Mouse (Mus musculus) ES-E14 (cell line): ENCODE results near the gene Tor1aip1.

Experiments
- CHD2 ChIP-seq: IDR thresholded peaks from 2 replicates; pipeline ENCODE4 v1.6.1; 2014; ENCODE audit warnings: mild to moderate bottlenecking, low read depth, low read length, inconsistent platforms
- HCFC1 ChIP-seq: IDR thresholded peaks from 2 replicates; pipeline ENCODE4 v1.6.1; 2012; ENCODE audit warnings: low read length, inconsistent platforms, borderline replicate concordance; ENCODE audit not compliant: insufficient read depth
- MAFK ChIP-seq: IDR thresholded peaks from 2 replicates; pipeline ENCODE4 v1.6.1; 2014; ENCODE audit warnings: mild to moderate bottlenecking, low read depth, low read length, inconsistent platforms; ENCODE audit not compliant: insufficient read depth
- ZC3H11A ChIP-seq: IDR thresholded peaks from 2 replicates; pipeline ENCODE4 v1.6.1; 2012; ENCODE audit warnings: low read depth, mild to moderate bottlenecking, inconsistent platforms, low read length, borderline replicate concordance
- ZNF384 ChIP-seq: IDR thresholded peaks from 2 replicates; pipeline ENCODE4 v1.6.1; 2012; ENCODE audit warnings: low read depth, low read length, inconsistent platforms

DNA sequence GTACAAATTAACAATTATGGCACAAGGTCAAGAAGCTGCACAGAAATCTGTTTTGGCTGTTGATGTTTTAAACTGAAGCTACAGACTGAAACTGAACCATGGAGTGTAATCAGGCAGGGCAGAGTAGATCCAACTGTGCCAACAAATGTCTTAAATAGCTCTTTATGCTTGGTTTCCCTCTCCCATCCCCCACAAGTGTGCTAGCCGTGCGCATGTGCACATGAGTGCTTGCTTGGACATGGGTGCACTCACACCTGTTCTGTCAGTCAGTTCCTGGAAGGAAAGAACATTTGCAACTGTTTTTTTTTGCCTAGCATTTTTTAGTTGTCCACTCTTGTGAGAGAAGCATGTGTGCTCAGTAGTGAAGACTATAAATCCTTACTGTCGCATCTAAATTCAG lies 10.4 kb upstream of the Tor1aip1 start:
- no peak for TF ChIP-seq MAFK
- TF ChIP-seq ZNF384: no peak
- no peak for TF ChIP-seq CHD2
- no peak for TF ChIP-seq ZC3H11A
- TF ChIP-seq HCFC1: no peak
